Mouse (Mus musculus): Measurements from ENCODE around the gene Fkbp1a. TPM values are rescaled to one million over a fixed set of nuclear protein-coding genes. Genes with fewer than 3 reads are reported as not detected.
A peak's percentile ranks its signal among the peaks of the same experiment; 100 is the strongest.

Gene Fkbp1a
- polyA plus RNA-seq, 1 experiment from 2014 or later: 534 TPM

DNA sequence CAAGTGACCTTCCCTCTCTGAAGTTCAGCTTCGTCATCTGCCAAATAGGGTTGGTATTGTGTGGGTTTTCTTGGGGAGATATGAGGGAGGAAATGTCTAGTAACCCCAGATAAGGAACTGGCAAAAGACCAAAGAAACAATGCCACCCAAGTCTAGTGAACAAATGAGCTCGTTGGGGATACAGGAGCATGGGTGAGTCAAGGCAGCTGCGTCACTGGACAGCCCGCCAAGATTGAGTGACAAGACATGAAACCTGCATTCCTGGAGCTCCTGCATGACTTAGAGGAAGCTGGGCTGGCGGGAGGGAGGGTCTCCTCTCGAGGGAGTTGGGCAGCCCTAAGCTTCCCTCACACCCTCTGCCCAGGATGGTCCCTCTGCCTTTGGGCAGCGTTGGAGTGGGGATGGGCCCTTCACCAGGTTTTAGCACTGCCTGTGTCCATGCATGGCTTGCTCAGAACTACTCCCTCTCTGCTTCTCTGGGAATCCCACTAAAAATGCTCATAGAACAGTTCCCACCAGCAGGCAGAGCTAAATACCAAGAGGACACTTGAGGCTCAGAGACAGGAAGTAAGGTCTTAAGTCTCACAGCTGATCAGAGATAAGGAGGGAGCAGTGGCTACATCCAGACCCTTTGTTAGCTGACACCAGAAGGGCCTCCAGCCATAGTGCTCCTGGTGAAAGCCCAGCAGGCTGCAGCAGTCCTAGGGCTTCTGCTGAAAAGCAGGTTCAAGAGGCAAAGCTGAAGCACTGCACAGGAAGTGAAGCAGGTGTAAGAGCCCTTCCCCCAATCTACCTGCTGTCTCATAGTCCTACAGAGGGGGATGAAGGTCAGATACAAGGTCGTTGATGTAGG is 11.7 kb upstream of the Fkbp1a start:
- H3K27me3 ChIP-seq (ENCODE audit: insufficient read depth, low read length): no peaks in the 10 kb centered on the region
- H3K4me1 ChIP-seq (replicated peaks; ENCODE audit: insufficient read depth, low read length): no peaks in the 10 kb centered on the region
- H3K4me2 ChIP-seq (ENCODE audit: low read length): no peak overlapping the region
- 49% methylated on average over 8 of the region's 8 CpGs for WGBS
- no peaks in the 10 kb centered on the region for H3K9me3 ChIP-seq (replicated peaks; ENCODE audit: low read length)
- no peak overlapping the region for H3K9ac ChIP-seq (ENCODE audit: low read depth, low read length)
- no peak for ATAC-seq (replicated peaks; ENCODE audit: low FRiP score, low read depth)
- peak; percentile 50; the same call in 1 of the 2 replicates for TF ChIP-seq CTCF (IDR thresholded peaks at IDR 0.05; ENCODE audit: low read depth)
- no peaks in the 10 kb centered on the region for H3K36me3 ChIP-seq (ENCODE audit: insufficient read depth, low read length)
- H3K4me3 ChIP-seq (replicated peaks; ENCODE audit: low read depth, low read length): no peak overlapping the region
- peak; percentile 53 for DNase-seq (ENCODE audit: low spot score)
- H3K27ac ChIP-seq: no peak overlapping the region

- Histone ChIP-seq H3K9ac (ENCODE audit: low read depth, low read length) (no peak overlapping the region), H3K27ac (no peak overlapping the region), H3K36me3 (ENCODE audit: insufficient read depth, low read length) (no peaks in the 10 kb centered on the region), H3K27me3 (ENCODE audit: insufficient read depth, low read length) (no peaks in the 10 kb centered on the region), H3K4me1 (replicated peaks; ENCODE audit: insufficient read depth, low read length) (0 out of 2 replicates have a peak, but pooled peaks cover 3% of the 10 kb centered on the region), H3K4me3 (replicated peaks; ENCODE audit: low read depth, low read length) (no peak overlapping the region), H3K9me3 (replicated peaks; ENCODE audit: low read length) (no peaks in the 10 kb centered on the region), H3K4me2 (ENCODE audit: low read length) (no peak overlapping the region)
- DNase-seq (ENCODE audit: low spot score) (no peak), ATAC-seq (replicated peaks; ENCODE audit: low FRiP score, low read depth) (no peak)
- no peak for TF ChIP-seq CTCF (IDR thresholded peaks at IDR 0.05; ENCODE audit: low read depth)
- 85% methylated on average over 6 of the region's 6 CpGs for WGBS
Observed at GRCm38 (mm10) chr2:151533632-151534031, 8.7 kb upstream of the Fkbp1a start.

GRCm38 (mm10) chr2:151535961-151536617 is 6.2 kb upstream of the Fkbp1a start:
- Histone ChIP-seq H3K9ac (ENCODE audit: low read depth, low read length) (no peak overlapping the region), H3K27ac (peak overlapping the region; percentile 81), H3K27me3 (ENCODE audit: insufficient read depth, low read length) (no peaks in the 10 kb centered on the region), H3K4me2 (ENCODE audit: low read length) (peak overlapping the region; percentile 15; the same call in 1 of the 2 replicates), H3K9me3 (replicated peaks; ENCODE audit: low read length) (no peaks in the 10 kb centered on the region), H3K36me3 (ENCODE audit: insufficient read depth, low read length) (no peaks in the 10 kb centered on the region), H3K4me3 (replicated peaks; ENCODE audit: low read depth, low read length) (no peak overlapping the region), H3K4me1 (replicated peaks; ENCODE audit: insufficient read depth, low read length) (0 out of 2 replicates have a peak, but pooled peaks cover 3% of the 10 kb centered on the region)
- TF ChIP-seq CTCF (IDR thresholded peaks at IDR 0.05; ENCODE audit: low read depth): no peak
- WGBS: 55% methylated on average over 1 of the region's 1 CpGs
- ATAC-seq (replicated peaks; ENCODE audit: low FRiP score, low read depth) (peak; percentile 50; the same call in 1 of the 2 replicates), DNase-seq (ENCODE audit: low spot score) (peak; percentile 67)

DNA sequence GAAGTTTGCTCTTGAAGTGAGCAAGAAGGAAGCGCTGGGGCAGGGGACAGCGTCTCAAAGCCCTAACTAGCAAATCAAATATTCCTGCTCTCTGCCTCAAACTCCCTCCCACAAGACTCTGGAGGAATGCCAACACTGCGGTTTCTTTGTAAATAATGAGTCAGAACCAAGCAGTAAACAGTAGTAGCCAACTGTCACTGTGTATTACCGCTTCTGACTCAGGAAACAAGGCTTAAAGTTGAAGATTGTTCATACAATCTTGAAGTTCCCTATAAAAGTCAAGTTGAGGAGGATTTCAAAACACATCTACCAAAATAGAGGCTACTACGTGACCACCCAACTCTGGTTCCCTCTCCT is 5.7 kb upstream of the Fkbp1a start:
- no peak overlapping the region for H3K9ac ChIP-seq (ENCODE audit: low read depth, low read length)
- TF ChIP-seq CTCF (IDR thresholded peaks at IDR 0.05; ENCODE audit: low read depth): no peak
- no peaks in the 10 kb centered on the region for H3K36me3 ChIP-seq (ENCODE audit: insufficient read depth, low read length)
- DNase-seq (ENCODE audit: low spot score): peak; percentile 87
- peak overlapping the region; percentile 15; the same call in 1 of the 2 replicates for H3K4me2 ChIP-seq (ENCODE audit: low read length)
- no peaks in the 10 kb centered on the region for H3K27me3 ChIP-seq (ENCODE audit: insufficient read depth, low read length)
- peak; percentile 37; the same call in 1 of the 2 replicates for ATAC-seq (replicated peaks; ENCODE audit: low FRiP score, low read depth)
- H3K4me3 ChIP-seq (replicated peaks; ENCODE audit: low read depth, low read length): no peak overlapping the region
- WGBS: 32% methylated on average over 5 of the region's 5 CpGs
- peaks cover 6% of the 10 kb centered on the region for H3K4me1 ChIP-seq (replicated peaks; ENCODE audit: insufficient read depth, low read length)
- H3K27ac ChIP-seq: peak overlapping the region; percentile 81
- H3K9me3 ChIP-seq (replicated peaks; ENCODE audit: low read length): no peaks in the 10 kb centered on the region

- Histone ChIP-seq H3K4me2 (ENCODE audit: low read length) (no peak overlapping the region), H3K36me3 (ENCODE audit: insufficient read depth, low read length) (no peaks in the 10 kb centered on the region), H3K9me3 (replicated peaks; ENCODE audit: low read length) (no peaks in the 10 kb centered on the region), H3K4me1 (replicated peaks; ENCODE audit: insufficient read depth, low read length) (peaks cover 14% of the 10 kb centered on the region), H3K4me3 (replicated peaks; ENCODE audit: low read depth, low read length) (no peak overlapping the region), H3K27ac (no peak overlapping the region), H3K9ac (ENCODE audit: low read depth, low read length) (no peak overlapping the region), H3K27me3 (ENCODE audit: insufficient read depth, low read length) (no peaks in the 10 kb centered on the region)
- DNase-seq (ENCODE audit: low spot score): no peak
- 60% methylated on average over 4 of the region's 4 CpGs for WGBS
- ATAC-seq (replicated peaks; ENCODE audit: low FRiP score, low read depth): no peak
- TF ChIP-seq CTCF (IDR thresholded peaks at IDR 0.05; ENCODE audit: low read depth): no peak
Observed at GRCm38 (mm10) chr2:151538646-151539045, 3.6 kb upstream of the Fkbp1a start.

GRCm38 (mm10) chr2:151543063-151543895 is 996 bp downstream of the Fkbp1a start:
- WGBS: under 1% methylated on average over 21 of the region's 21 CpGs
- peak; percentile 6; the same call in 1 of the 2 replicates for ATAC-seq (replicated peaks; ENCODE audit: low FRiP score, low read depth)

More at GRCm38 (mm10) chr2:151543063-151543895, 996 bp downstream of the Fkbp1a start:
- no peaks in the 10 kb centered on the region for H3K9me3 ChIP-seq (replicated peaks; ENCODE audit: low read length)
- DNase-seq (ENCODE audit: low spot score): peak; percentile 85
- peak overlapping the region; percentile 88 for H3K27ac ChIP-seq
- H3K27me3 ChIP-seq (ENCODE audit: insufficient read depth, low read length): no peaks in the 10 kb centered on the region
- peak overlapping the region; percentile 92 for H3K4me2 ChIP-seq (ENCODE audit: low read length)
- H3K4me1 ChIP-seq (replicated peaks; ENCODE audit: insufficient read depth, low read length): peaks cover 31% of the 10 kb centered on the region
- H3K4me3 ChIP-seq (replicated peaks; ENCODE audit: low read depth, low read length): peak overlapping the region; percentile 66
- peak overlapping the region; percentile 77 for H3K9ac ChIP-seq (ENCODE audit: low read depth, low read length)
- 0 out of 2 replicates have a peak, but pooled peaks cover 4% of the 10 kb centered on the region for H3K36me3 ChIP-seq (ENCODE audit: insufficient read depth, low read length)
- TF ChIP-seq CTCF (IDR thresholded peaks at IDR 0.05; ENCODE audit: low read depth): no peak

All from kidney, postnatal 0 days (tissue).